Mouse (Mus musculus): ENCODE results near the gene Teddm1b.

GRCm38 (mm10) chr1:153836036-153836435 lies 38.1 kb upstream of the Teddm1b start:
- TF ChIP-seq POLR2A (IDR thresholded peaks at IDR 0.05; ENCODE audit: insufficient read depth, low read depth, low read length) (no peak), CTCF (IDR thresholded peaks at IDR 0.05) (no peak), EP300 (IDR thresholded peaks at IDR 0.05; ENCODE audit: insufficient read depth, low read depth, low read length) (no peak)
